In the genomic region with DNA sequence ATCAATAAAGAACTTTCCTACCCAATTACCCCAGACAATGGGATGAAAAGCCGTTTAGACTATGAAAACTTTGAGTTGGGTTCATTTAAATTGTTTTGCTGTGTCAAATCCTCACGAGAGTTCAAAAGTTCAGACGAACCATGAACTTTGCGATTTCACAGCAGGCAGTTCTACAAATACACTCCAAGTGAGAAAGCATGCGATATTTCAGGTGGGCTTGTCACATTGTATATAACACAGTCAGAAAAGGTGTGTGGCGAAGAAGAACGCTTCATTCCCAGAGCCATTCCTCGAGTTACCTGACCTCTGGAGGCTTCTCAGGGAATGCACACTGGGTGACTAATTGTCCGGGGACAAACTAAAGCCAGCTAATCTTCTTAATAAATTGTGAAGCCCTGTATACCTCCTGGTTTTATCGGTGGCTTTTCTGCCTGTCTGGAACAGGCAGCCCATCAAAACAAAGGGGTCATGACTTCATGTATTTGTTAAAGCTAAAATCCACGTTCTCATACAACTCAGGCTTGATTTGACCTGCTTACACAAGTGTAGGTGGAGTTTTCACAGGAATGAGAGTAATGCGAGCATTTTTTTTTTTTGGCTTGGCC, we compare ENCODE assay signal across 17 mouse cellular contexts.
DNase-seq lines count a peak whose midpoint lies in the region; ATAC-seq and TF ChIP-seq lines count a peak whose summit lies in the region.
"Had no signal": no experiment of that assay in that cellular context is flagged by ENCODE, and none has a peak within 500 bp of the region (broad histone marks: within the 10 kb centered on the region; RNA-seq: fewer than 3 reads in every experiment).

No protein-coding gene starts in this region.

- H3K4me1 ChIP-seq in kidney, adult 2 months (ENCODE audit: control insufficient read depth, insufficient read depth, low read length) = peaks cover 6% of the 10 kb centered on the region; the same call in 1 of the 2 replicates
- peaks cover 20% of the 10 kb centered on the region; the same call in 1 of the 2 replicates for H3K4me1 ChIP-seq in kidney, embryonic 14.5 days (ENCODE audit: control insufficient read depth, insufficient read depth, low read length)
- 0 out of 2 replicates have a peak, but pooled peaks cover 4% of the 10 kb centered on the region for H3K4me1 ChIP-seq in heart, embryonic 12.5 days (replicated peaks)
- H3K4me1 ChIP-seq: heart, embryonic 15.5 days had no signal

- no peak overlapping the region for H3K9ac ChIP-seq in kidney, embryonic 14.5 days (ENCODE audit: low read depth, low read length)
- H3K9ac ChIP-seq in heart, embryonic 12.5 days = no peak overlapping the region
- H3K9ac ChIP-seq: forebrain, postnatal 0 days; heart, embryonic 15.5 days; hindbrain, embryonic 12.5 days; liver, postnatal 0 days had no signal

- TF ChIP-seq CTCF in kidney, adult 2 months (conservative IDR thresholded peaks at IDR 0.05; ENCODE audit: insufficient read depth, insufficient read length, low read depth, low read length) = no peak

- H3K27me3 ChIP-seq in kidney, adult 2 months (replicated peaks; ENCODE audit: control insufficient read depth, insufficient read depth, low read length) = no peaks in the 10 kb centered on the region
- H3K27me3 ChIP-seq in kidney, embryonic 14.5 days (ENCODE audit: control insufficient read depth, insufficient read depth, low read length) = no peaks in the 10 kb centered on the region
- no peaks in the 10 kb centered on the region for H3K27me3 ChIP-seq in heart, embryonic 12.5 days (replicated peaks)
- H3K27me3 ChIP-seq: heart, embryonic 15.5 days had no signal

- no peak overlapping the region for H3K4me3 ChIP-seq in kidney, adult 2 months (ENCODE audit: insufficient read depth, low read depth, low read length)
- H3K4me3 ChIP-seq in kidney, embryonic 14.5 days (ENCODE audit: low read length) = no peak overlapping the region
- no peak overlapping the region for H3K4me3 ChIP-seq in heart, embryonic 12.5 days
- H3K4me3 ChIP-seq: heart, embryonic 15.5 days; hindbrain, embryonic 12.5 days had no signal

- 37% methylated on average over 12 of the region's 12 CpGs for WGBS in kidney, adult 2 months
- 23% methylated on average over 12 of the region's 12 CpGs for WGBS in kidney, embryonic 14.5 days
- 70% methylated on average over 12 of the region's 12 CpGs for whole genome bisulfite sequencing in heart, embryonic 12.5 days

- no peak for TF ChIP-seq POLR2A in kidney, adult 2 months (IDR thresholded peaks at IDR 0.05; ENCODE audit: low read depth, low read length)

- no peak overlapping the region for H3K4me2 ChIP-seq in kidney, embryonic 14.5 days (replicated peaks; ENCODE audit: low read depth, low read length)
- no peak overlapping the region for H3K4me2 ChIP-seq in heart, embryonic 12.5 days
- H3K4me2 ChIP-seq: heart, embryonic 15.5 days had no signal

- no peak for ATAC-seq in kidney, embryonic 14.5 days (ENCODE audit: low FRiP score, low TSS enrichment)
- no peak for ATAC-seq in granulocyte monocyte progenitor cell, adult 5-6 weeks (replicated peaks; ENCODE audit: poor library complexity, severe bottlenecking)
- ATAC-seq in heart, embryonic 12.5 days (ENCODE audit: insufficient number of reproducible peaks, low FRiP score) = no peak
- ATAC-seq: activated CD4-positive, CD25-positive, alpha-beta regulatory T cell, adult 4 months; forebrain, postnatal 0 days; liver, postnatal 0 days had no signal

- no peak overlapping the region for H3K27ac ChIP-seq in kidney, adult 2 months (ENCODE audit: insufficient read depth, low read depth, low read length)
- H3K27ac ChIP-seq in kidney, embryonic 14.5 days (ENCODE audit: low read depth, low read length) = no peak overlapping the region
- H3K27ac ChIP-seq in heart, embryonic 12.5 days (ENCODE audit: poor library complexity, severe bottlenecking) = no peak overlapping the region
- H3K27ac ChIP-seq: heart, embryonic 15.5 days; hindbrain, embryonic 12.5 days had no signal

- peak; percentile 8 for DNase-seq in kidney, adult 2 months
- peak; percentile 28 for DNase-seq in R1 (ENCODE audit: low read depth, low spot score)
- DNase-seq in embryo, embryonic 9.5 days (ENCODE audit: extremely low spot score) = peak; percentile 33
- peak; percentile 26 for DNase-seq in retina, adult 2 months (ENCODE audit: low read depth, low spot score)
- DNase-seq: adrenal gland, postnatal 36 days; B cell, adult 2 months; cerebellum, adult 8-10 months; forebrain, postnatal 0 days; liver, postnatal 0 days; lung, postnatal 14 days; thymus, adult 18-20 months had no signal

- H3K36me3 ChIP-seq in kidney, adult 2 months (ENCODE audit: control insufficient read depth, insufficient read depth, low read length) = no peaks in the 10 kb centered on the region
- H3K36me3 ChIP-seq in kidney, embryonic 14.5 days (ENCODE audit: control insufficient read depth, insufficient read depth, low read length) = no peaks in the 10 kb centered on the region
- H3K36me3 ChIP-seq in heart, embryonic 12.5 days = no peaks in the 10 kb centered on the region
- H3K36me3 ChIP-seq: heart, embryonic 15.5 days; hindbrain, embryonic 12.5 days had no signal

- H3K9me3 ChIP-seq in kidney, embryonic 14.5 days (ENCODE audit: control insufficient read depth, low read length) = no peaks in the 10 kb centered on the region
- H3K9me3 ChIP-seq in heart, embryonic 12.5 days (replicated peaks) = peaks cover 3% of the 10 kb centered on the region
- H3K9me3 ChIP-seq: heart, embryonic 15.5 days; hindbrain, embryonic 12.5 days had no signal
